Mouse (Mus musculus) stomach, embryonic 15.5 days (tissue): ENCODE data around the gene Slc15a1. TPM values are rescaled to one million over a fixed set of nuclear protein-coding genes. Genes with fewer than 3 reads are reported as not detected.
A peak's percentile ranks its signal among the peaks of the same experiment; 100 is the strongest.

Experiments
- ATAC-seq: fragments of 200-750 bp; cut with Nextera tagmentation; 2 replicates; pipeline ENCODE4 v1.8.0; 2017; ENCODE audit warnings: low read depth, moderate number of reproducible peaks, moderate TSS enrichment; ENCODE audit not compliant: insufficient read depth, low FRiP score
- H3K27ac ChIP-seq: fragments of 300-500 bp; sonication (generic); 2 replicates; pipeline ENCODE4 v1.5.1; 2015; ENCODE audit warnings: mild to moderate bottlenecking, inconsistent platforms
- H3K27me3 ChIP-seq: fragments of 300-500 bp; sonication (generic); replicated peaks from 2 replicates; pipeline ENCODE4 v1.6.1; 2015; ENCODE audit warnings: inconsistent platforms
- H3K36me3 ChIP-seq: fragments of 300-500 bp; sonication (generic); 2 replicates; pipeline ENCODE4 v1.6.1; 2015; ENCODE audit warnings: inconsistent platforms
- H3K4me1 ChIP-seq: fragments of 300-500 bp; sonication (generic); 2 replicates; pipeline ENCODE4 v1.6.1; 2015; ENCODE audit warnings: inconsistent platforms
- H3K4me2 ChIP-seq: fragments of 300-500 bp; sonication (generic); 2 replicates; pipeline ENCODE4 v1.6.1; 2015; ENCODE audit warnings: mild to moderate bottlenecking, inconsistent platforms
- H3K4me3 ChIP-seq: fragments of 300-500 bp; sonication (generic); replicated peaks from 2 replicates; pipeline ENCODE4 v1.5.1; 2015; ENCODE audit warnings: inconsistent platforms
- H3K9ac ChIP-seq: fragments of 300-500 bp; sonication (generic); 2 replicates; pipeline ENCODE4 v1.6.1; 2015; ENCODE audit warnings: inconsistent platforms
- H3K9me3 ChIP-seq: fragments of 300-500 bp; sonication (generic); 2 replicates; pipeline ENCODE4 v1.6.1; 2016; ENCODE audit warnings: inconsistent platforms
- WGBS: fragments of 180-500 bp; shearing (Covaris S2); methylation state at CpG from one replicate; pipeline ENCODE4 v1.1.7; 2015; 5-methylcytosine and 5-hydroxymethylcytosine counted together
- polyA plus RNA-seq: library from polyadenylated mRNA; unstranded; fragments of >200 nt; fragmentation: Nextera tagmentation; extraction: Ambion mirVana; gene quantifications from 2 replicates; pipeline ENCODE4 v1.2.1, GENCODE M21; 2015

Slc15a1 gene
- polyA plus RNA-seq = 0.99 and 1.6 TPM in 2 replicates

- H3K4me2 ChIP-seq = peak within 1 kb of the TSS; percentile 52
- ATAC-seq = no peak; the same call in 1 of the 2 replicates
- peaks cover 19% of the 10 kb centered on the region for H3K27me3 ChIP-seq
- H3K36me3 ChIP-seq = no peaks in the 10 kb centered on the region
- peak within 1 kb of the TSS; percentile 27 for H3K4me3 ChIP-seq
- H3K27ac ChIP-seq = no peak within 1 kb of the TSS
- H3K4me1 ChIP-seq = no peaks in the 10 kb centered on the region
- no peaks in the 10 kb centered on the region for H3K9me3 ChIP-seq
- H3K9ac ChIP-seq = no peak within 1 kb of the TSS
- 16% methylated on average over 33 of the region's 33 CpGs for WGBS
These were observed at the start of gene Slc15a1 for GRCm38 (mm10) chr14:121504781-121505484. Slc15a1 (minus strand) TSS chr14:121505252.

GRCm38 (mm10) chr14:121553785-121554184 is 48.7 kb upstream of the Slc15a1 start:
- Histone ChIP-seq H3K36me3 (peaks cover 12% of the 10 kb centered on the region; the same call in 1 of the 2 replicates), H3K9me3 (no peaks in the 10 kb centered on the region), H3K4me2 (no peak overlapping the region), H3K4me1 (no peaks in the 10 kb centered on the region), H3K9ac (no peak overlapping the region), H3K4me3 (no peak overlapping the region), H3K27me3 (no peaks in the 10 kb centered on the region), H3K27ac (no peak overlapping the region)
- ATAC-seq = no peak

GRCm38 (mm10) chr14:121552586-121552985 is 47.5 kb upstream of the Slc15a1 start:
- Histone ChIP-seq H3K4me3 (no peak overlapping the region), H3K9ac (no peak overlapping the region), H3K27ac (no peak overlapping the region), H3K4me2 (no peak overlapping the region), H3K36me3 (0 out of 2 replicates have a peak, but pooled peaks cover 6% of the 10 kb centered on the region), H3K9me3 (no peaks in the 10 kb centered on the region), H3K27me3 (no peaks in the 10 kb centered on the region), H3K4me1 (no peaks in the 10 kb centered on the region)
- 79% methylated on average over 5 of the region's 5 CpGs for WGBS
- no peak for ATAC-seq

GRCm38 (mm10) chr14:121549834-121550233 is 44.8 kb upstream of the Slc15a1 start:
- Histone ChIP-seq H3K4me1 (no peaks in the 10 kb centered on the region), H3K4me2 (no peak overlapping the region), H3K36me3 (0 out of 2 replicates have a peak, but pooled peaks cover 10% of the 10 kb centered on the region), H3K4me3 (no peak overlapping the region), H3K27me3 (no peaks in the 10 kb centered on the region), H3K27ac (no peak overlapping the region), H3K9ac (no peak overlapping the region), H3K9me3 (no peaks in the 10 kb centered on the region)
- WGBS = 74% methylated on average over 6 of the region's 6 CpGs
- ATAC-seq = no peak

GRCm38 (mm10) chr14:121547745-121548144 is 42.7 kb upstream of the Slc15a1 start:
- Histone ChIP-seq H3K4me2 (no peak overlapping the region), H3K9ac (no peak overlapping the region), H3K4me1 (no peaks in the 10 kb centered on the region), H3K27ac (no peak overlapping the region), H3K4me3 (no peak overlapping the region), H3K27me3 (no peaks in the 10 kb centered on the region), H3K36me3 (0 out of 2 replicates have a peak, but pooled peaks cover 10% of the 10 kb centered on the region), H3K9me3 (no peaks in the 10 kb centered on the region)
- 47% methylated on average over 7 of the region's 7 CpGs for WGBS
- ATAC-seq = no peak

- no peak overlapping the region for H3K4me3 ChIP-seq
- H3K4me2 ChIP-seq = no peak overlapping the region
- H3K9me3 ChIP-seq = no peaks in the 10 kb centered on the region
- 0 out of 2 replicates have a peak, but pooled peaks cover 6% of the 10 kb centered on the region for H3K36me3 ChIP-seq
- no peaks in the 10 kb centered on the region for H3K4me1 ChIP-seq
- no peak for ATAC-seq
- 87% methylated on average over 5 of the region's 5 CpGs for WGBS
- no peaks in the 10 kb centered on the region for H3K27me3 ChIP-seq
- no peak overlapping the region for H3K9ac ChIP-seq
- no peak overlapping the region for H3K27ac ChIP-seq
These were observed 41.6 kb upstream of the Slc15a1 start for GRCm38 (mm10) chr14:121546621-121547020.

- H3K9me3 ChIP-seq = no peaks in the 10 kb centered on the region
- H3K27me3 ChIP-seq = no peaks in the 10 kb centered on the region
- H3K4me3 ChIP-seq = no peak overlapping the region
- WGBS = 85% methylated on average over 14 of the region's 14 CpGs
- 0 out of 2 replicates have a peak, but pooled peaks cover 6% of the 10 kb centered on the region for H3K36me3 ChIP-seq
- no peak overlapping the region for H3K27ac ChIP-seq
- ATAC-seq = no peak
- no peaks in the 10 kb centered on the region for H3K4me1 ChIP-seq
- no peak overlapping the region for H3K4me2 ChIP-seq
- no peak overlapping the region for H3K9ac ChIP-seq
These were observed 40.7 kb upstream of the Slc15a1 start for GRCm38 (mm10) chr14:121545551-121546331.

GRCm38 (mm10) chr14:121541262-121541661 is 36.2 kb upstream of the Slc15a1 start:
- 0 out of 2 replicates have a peak, but pooled peaks cover 6% of the 10 kb centered on the region for H3K36me3 ChIP-seq
- H3K4me3 ChIP-seq = no peak overlapping the region
- H3K27ac ChIP-seq = no peak overlapping the region
- no peak for ATAC-seq
- no peaks in the 10 kb centered on the region for H3K4me1 ChIP-seq
- H3K27me3 ChIP-seq = no peaks in the 10 kb centered on the region
- no peaks in the 10 kb centered on the region for H3K9me3 ChIP-seq
- H3K9ac ChIP-seq = no peak overlapping the region
- no peak overlapping the region for H3K4me2 ChIP-seq
- WGBS = 74% methylated on average over 7 of the region's 7 CpGs

GRCm38 (mm10) chr14:121534501-121534900 is 29.4 kb upstream of the Slc15a1 start:
- ATAC-seq = no peak
- H3K27ac ChIP-seq = no peak overlapping the region
- H3K4me3 ChIP-seq = no peak overlapping the region
- H3K4me2 ChIP-seq = no peak overlapping the region
- no peaks in the 10 kb centered on the region for H3K36me3 ChIP-seq
- no peak overlapping the region for H3K9ac ChIP-seq
- H3K9me3 ChIP-seq = no peaks in the 10 kb centered on the region
- H3K27me3 ChIP-seq = no peaks in the 10 kb centered on the region
- WGBS = 82% methylated on average over 3 of the region's 3 CpGs
- H3K4me1 ChIP-seq = no peaks in the 10 kb centered on the region

GRCm38 (mm10) chr14:121530853-121531252 is 25.8 kb upstream of the Slc15a1 start:
- H3K4me2 ChIP-seq = no peak overlapping the region
- no peaks in the 10 kb centered on the region for H3K4me1 ChIP-seq
- ATAC-seq = no peak
- no peak overlapping the region for H3K27ac ChIP-seq
- no peaks in the 10 kb centered on the region for H3K27me3 ChIP-seq
- no peak overlapping the region for H3K4me3 ChIP-seq
- 75% methylated on average over 9 of the region's 9 CpGs for WGBS
- H3K9me3 ChIP-seq = no peaks in the 10 kb centered on the region
- H3K36me3 ChIP-seq = no peaks in the 10 kb centered on the region
- H3K9ac ChIP-seq = no peak overlapping the region

- no peak overlapping the region for H3K4me3 ChIP-seq
- H3K4me1 ChIP-seq = no peaks in the 10 kb centered on the region
- H3K9ac ChIP-seq = no peak overlapping the region
- H3K27me3 ChIP-seq = no peaks in the 10 kb centered on the region
- no peaks in the 10 kb centered on the region for H3K9me3 ChIP-seq
- H3K4me2 ChIP-seq = no peak overlapping the region
- H3K27ac ChIP-seq = no peak overlapping the region
- 79% methylated on average over 3 of the region's 3 CpGs for WGBS
- no peaks in the 10 kb centered on the region for H3K36me3 ChIP-seq
- no peak for ATAC-seq
These were observed 22.8 kb upstream of the Slc15a1 start for GRCm38 (mm10) chr14:121527883-121528282.

- WGBS = 68% methylated on average over 1 of the region's 1 CpGs
These were observed 22.1 kb upstream of the Slc15a1 start for GRCm38 (mm10) chr14:121527201-121527600.

More at GRCm38 (mm10) chr14:121527201-121527600, 22.1 kb upstream of the Slc15a1 start:
- no peaks in the 10 kb centered on the region for H3K4me1 ChIP-seq
- H3K36me3 ChIP-seq = no peaks in the 10 kb centered on the region
- H3K4me2 ChIP-seq = no peak overlapping the region
- no peak overlapping the region for H3K4me3 ChIP-seq
- H3K9me3 ChIP-seq = no peaks in the 10 kb centered on the region
- no peaks in the 10 kb centered on the region for H3K27me3 ChIP-seq
- no peak overlapping the region for H3K9ac ChIP-seq
- no peak for ATAC-seq
- H3K27ac ChIP-seq = no peak overlapping the region
